Mouse (Mus musculus): ENCODE results near the gene Frmd4b.

Gene Frmd4b

DNA sequence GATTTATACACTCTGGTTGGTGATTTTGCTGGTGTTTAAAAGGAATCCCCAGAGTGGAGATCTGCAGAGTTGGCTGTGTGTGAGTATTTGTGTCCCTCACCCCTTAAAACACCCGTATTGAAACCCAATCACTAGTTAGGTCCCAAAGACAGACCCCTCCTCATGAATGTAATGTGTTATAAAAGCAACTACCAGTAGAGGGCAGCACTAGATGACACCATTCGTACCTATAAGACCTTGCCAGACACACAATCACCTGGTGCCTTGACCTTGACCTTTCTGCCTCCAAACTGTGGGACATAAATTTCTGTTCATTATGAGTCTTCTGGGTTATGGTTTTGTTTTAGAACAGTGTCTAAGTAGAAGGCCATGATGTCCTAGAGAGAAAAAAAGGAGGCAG lies 96.8 kb downstream of the Frmd4b start:
- DNase-seq (ENCODE audit: low spot score in 2 of 2): no peak

DNA sequence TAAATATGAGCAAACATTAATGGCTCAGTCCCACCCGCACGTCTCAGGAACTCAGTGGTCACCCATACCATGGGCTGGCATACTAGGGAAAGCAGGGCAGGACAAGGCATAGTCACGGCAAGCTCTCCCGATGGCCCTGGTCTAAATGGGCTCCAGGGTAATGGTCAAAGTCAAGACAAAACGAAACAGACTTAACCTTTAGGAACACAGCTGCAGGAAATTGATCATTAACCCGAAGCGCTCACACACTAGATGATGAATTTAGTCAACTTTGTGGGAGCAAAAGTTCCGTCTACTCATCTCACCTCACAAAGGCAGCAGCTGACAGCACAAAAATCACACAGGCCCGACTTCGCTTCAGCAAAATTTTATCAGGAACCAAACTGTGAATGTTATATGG lies 97.8 kb downstream of the Frmd4b start:
- no peak for DNase-seq (ENCODE audit: low spot score in 2 of 2)

DNA sequence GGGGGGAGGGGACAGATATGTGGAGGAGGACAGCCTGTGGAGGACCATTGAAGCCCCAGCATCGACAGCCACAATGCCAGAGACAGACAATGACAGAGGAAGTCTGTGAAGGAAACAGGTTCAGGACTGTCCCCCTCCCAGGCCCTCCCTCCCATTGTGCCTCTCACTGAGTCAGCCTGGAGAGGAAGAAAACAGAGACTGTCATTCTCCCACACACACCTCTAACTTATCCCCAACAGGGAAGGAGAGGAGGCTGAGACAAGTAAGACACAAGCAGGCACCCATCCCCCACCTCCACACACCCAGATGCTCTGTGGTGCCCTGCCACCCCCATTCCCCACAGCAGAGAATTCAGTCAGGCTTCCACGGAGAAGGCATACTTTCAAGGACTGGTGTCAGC lies 98.9 kb downstream of the Frmd4b start:
- DNase-seq (ENCODE audit: low spot score in 2 of 2): peak in 1 of 2 experiments; percentile 24

DNA sequence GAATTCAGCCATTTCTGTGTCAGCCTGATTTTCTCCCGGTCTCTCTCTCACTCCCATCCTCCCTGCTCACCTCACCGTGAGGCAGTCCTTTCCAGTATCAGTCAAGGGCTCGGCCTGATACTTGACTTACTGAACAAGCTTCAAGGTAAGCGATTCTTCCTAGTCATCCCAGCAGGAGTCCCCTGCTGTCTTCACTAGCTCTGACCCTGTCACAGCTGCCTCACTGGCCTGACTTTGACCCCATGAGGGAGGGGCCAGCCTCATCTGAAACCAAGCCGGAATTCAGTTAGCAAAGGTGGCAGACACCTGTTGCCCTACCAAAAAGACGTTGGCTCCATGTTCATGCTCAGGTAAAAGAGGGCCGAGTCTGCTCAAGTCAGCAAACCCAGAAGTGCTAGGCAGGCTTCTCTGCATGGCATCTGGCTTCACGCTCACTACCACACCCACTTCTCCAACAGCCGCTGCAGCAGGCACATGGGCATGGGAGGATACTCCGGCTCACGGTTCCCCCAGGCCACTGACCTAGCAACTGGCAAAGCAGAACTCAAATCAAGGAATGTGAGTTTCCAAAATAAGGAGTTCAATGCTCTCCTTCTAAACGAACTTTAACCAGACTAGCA lies 99.6 kb downstream of the Frmd4b start:
- DNase-seq (ENCODE audit: low spot score in 2 of 2): no peak

DNA sequence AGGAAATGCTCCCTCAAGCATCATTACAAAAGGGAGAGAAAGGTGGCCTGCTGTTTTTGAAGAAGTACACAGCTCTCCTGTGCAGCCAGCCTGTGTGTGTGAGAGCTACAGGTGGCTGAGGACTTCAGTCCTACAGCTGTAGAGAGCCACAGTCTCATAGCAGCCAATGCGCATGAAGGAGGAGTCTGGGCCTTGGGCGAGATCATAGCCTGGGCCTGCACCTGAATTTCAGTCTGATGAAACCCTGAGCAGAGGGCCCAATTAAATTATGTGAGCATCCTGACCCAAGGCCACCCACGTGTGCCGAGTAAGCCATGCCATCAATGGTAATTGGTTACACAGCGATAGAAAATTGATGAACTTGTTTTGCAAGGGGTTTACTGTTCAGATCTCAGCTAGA lies 100.4 kb downstream of the Frmd4b start:
- DNase-seq (ENCODE audit: low spot score in 2 of 2): no peak

DNA sequence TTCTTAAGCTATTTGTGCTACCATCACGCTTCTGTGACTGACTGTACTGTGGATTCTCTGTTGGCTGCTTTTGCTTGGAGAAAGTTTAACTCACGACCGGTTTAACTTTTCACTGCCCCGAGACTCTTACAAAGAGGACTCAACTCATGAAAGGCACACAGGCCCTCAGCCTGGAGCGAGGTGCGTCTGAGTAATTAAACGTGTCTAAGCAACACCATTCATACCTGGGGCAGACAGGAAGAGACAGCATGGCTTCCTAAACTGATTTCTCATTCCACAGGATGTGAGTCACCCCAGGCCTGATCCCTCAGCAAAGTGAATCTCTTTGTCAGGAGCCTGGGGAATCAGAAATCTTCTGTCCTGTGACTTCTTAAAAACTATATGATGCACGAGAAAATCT lies 106.6 kb downstream of the Frmd4b start:
- DNase-seq (ENCODE audit: low spot score in 2 of 2): no peak

DNA sequence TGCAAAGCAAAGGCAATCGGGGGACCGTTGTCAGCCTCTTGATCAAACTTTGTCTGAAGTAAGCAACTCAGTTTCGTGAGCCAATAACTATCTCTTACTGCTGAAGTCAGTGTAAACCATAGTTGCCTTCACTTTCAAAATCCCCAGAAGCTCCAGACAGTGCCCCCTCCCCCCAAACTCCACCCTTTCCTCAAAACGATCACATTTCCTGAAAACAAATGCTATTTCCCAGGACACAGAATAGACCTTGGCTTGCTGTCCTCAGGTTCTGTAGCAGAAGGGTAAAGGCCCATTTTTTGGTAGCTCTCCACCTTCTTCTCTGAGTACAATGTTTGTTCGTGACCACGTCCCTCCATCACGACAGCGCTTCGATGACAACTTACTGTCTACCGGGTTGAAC lies 107.9 kb downstream of the Frmd4b start:
- no peak for DNase-seq (ENCODE audit: low spot score in 2 of 2)

DNA sequence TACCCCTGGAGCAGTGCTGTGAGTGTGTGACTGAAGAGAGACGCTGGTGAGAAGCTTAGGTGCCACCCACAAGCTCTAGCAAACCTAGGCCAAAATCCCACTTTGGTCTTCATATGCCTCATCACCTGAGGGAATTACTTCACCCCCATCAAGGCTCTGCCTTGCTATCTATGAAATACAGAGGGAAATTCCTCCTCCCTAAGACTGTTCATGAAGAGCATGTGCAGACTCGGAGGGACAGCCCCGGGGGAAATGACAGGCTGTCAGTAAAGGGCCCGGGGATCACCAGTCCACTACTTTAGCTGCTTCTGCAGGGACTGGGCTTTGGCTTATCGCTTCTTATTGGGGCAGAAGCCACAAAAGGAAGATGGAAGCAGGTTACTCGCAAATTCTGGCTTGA lies 108.9 kb downstream of the Frmd4b start:
- DNase-seq (ENCODE audit: low spot score in 2 of 2): no peak

DNA sequence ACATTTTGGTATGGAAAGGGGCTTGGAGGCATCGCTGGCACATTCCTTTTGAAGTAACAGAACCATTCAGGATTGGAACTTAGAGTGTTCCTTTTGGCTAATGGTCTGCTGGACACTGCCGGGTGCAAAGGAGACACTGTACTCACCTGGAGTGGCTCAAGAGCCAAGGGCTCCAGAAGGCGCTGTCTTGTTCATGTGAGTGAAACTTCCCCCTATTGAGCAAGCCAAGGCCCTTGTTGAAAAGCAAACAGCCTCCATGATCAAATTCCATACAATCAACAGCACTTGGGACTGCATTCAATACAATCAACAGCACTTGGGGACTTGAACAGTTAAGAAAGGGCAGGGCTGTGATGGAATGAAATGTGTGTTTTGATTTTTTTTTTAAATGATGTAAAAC lies 109.4 kb downstream of the Frmd4b start:
- no peak for DNase-seq (ENCODE audit: low spot score in 2 of 2)

DNA sequence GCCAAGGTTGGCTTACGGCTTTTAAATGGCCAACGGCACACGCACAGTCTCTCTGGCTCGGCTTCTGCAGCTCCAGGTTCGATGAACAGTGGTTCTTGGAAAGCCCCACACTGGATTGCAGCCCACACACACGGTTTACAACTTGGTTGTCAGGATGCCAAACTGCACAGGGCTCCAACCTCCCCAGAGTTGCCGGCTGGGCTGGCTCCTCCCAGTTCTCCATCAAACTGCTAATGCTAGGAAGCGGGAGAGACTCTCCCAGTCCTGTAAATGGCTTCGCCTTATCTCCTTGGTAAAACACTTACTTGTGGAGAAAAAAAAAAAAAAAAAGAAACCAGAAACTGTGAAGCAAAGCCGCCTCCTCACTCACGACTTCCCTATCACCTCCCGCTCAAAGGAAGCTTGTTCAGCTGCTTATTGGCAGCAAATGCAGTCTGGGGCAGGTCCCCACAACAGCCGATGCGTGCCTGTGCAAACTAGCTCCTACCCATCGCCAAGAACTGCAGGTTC lies 111.1 kb downstream of the Frmd4b start:
- DNase-seq (ENCODE audit: low spot score in 2 of 2): peak; percentile 55 to 64

DNA sequence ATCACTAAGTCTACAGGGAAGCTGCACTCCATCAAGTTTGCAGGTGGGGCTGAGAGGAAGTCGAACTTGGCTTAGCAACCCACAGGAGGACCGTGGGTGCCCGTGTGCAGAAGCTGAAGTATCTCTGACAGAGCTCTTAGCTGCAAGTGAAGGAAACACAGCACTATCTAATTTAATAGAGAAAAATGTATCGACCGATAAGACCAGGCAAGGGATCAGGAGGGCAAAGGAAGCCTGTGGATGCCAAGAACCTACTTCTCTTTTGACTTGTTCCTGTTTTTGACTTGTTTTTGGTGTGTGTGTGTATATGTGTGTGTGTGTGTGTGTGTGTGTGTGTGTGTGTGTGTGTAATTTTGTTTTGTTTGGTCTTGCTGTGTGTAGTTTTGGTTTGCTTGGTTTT lies 112.7 kb downstream of the Frmd4b start:
- no peak for DNase-seq (ENCODE audit: low spot score in 2 of 2)

DNA sequence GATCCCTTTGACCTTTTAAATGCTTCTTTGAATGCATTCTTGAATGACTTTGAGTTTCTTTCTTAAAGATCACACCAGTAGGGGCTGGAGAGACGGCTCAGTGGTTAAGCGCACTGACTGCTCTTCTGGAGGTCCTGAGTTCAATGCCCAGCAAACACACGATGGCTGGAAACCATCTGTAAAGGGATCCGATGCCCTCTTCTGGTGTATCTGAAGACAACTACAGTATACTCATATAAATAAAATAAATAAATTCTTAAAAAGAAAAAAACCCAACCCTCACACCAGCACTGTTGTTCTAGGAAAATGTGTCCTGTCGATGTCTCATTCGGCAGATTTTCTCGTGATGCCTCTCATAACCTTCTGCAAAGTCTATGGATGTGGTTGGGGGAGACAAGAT lies 116.3 kb downstream of the Frmd4b start:
- no peak for DNase-seq (ENCODE audit: low spot score in 2 of 2)

DNA sequence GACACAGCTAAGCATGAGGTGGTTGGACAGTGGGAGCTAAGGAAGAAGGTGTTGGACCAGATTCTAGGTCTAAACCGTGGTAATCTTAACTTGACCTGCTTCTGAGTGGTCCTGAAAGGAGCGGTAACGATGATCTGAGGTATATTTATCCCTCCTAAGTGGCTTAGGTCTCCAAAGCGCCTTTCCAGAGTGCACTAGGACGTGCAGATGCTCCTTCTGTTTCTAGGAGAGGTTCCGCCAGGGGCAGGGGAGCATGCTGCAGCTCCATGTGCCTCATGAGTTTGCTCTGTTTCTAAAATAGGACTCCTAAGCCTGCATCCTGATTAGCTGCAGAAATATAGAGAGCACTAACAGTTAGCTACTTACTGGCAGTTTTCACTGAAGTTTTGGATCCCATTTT lies 117.1 kb downstream of the Frmd4b start:
- no peak for DNase-seq (ENCODE audit: low spot score in 2 of 2)

DNA sequence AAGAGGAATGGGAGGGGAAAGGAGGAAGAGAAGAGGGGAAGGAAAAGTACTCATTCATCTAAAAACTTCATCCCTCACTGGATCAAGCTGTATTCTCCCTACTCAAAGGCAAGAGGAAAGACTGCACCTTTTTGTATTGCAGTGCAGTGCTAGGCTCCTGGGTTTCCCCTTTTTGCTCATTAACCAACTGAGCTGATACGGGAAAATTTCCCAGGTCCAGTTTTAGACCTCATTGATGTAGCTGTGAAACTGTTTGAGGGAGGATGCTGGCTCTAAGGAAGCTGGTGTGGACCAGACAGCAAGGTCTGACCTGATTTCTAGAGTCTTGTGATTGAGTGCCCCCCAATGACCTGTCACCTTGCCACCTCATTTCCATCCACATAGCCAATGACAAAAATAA lies 121.3 kb downstream of the Frmd4b start:
- no peak for DNase-seq (ENCODE audit: low spot score in 2 of 2)

DNA sequence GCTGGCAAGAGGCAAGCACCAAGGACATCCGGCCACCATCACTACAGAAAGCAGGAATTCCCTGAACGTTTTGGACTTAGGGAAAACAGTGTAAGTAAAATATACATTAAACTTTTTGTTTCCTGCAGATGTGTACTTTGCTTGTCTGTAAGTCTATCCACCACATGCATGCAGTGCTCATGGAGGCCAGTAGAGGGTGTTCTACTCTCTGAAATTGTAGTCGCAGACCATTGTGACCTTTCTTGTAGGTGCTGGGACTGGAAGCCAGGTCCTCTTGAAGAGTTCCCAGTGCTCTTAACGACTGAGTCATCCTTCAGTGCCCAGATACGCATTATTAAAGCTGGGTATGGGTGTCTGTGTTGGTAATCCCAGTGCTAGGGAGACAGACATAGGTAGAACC lies 126.3 kb downstream of the Frmd4b start:
- no peak for DNase-seq (ENCODE audit: low spot score in 2 of 2)

DNA sequence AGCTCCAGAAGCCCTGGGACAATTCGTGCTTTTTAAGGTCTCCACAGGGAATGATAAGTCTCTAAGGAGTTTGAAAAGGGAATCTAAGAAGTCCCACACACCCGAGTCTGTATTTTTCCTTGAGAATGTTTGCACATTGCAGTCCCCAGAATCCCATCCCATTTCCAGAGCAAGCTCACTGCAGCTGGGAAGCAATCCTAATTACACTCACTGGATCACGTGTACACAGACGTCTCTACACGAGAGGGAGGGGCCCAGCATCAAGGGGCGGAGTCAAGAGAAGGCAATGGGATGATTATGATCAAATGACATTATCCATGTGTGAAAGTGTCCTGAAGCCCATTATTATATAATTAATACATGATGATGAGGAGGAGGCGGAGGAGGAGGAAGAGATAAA lies 128.5 kb downstream of the Frmd4b start:
- DNase-seq (ENCODE audit: low spot score in 2 of 2): no peak

DNA sequence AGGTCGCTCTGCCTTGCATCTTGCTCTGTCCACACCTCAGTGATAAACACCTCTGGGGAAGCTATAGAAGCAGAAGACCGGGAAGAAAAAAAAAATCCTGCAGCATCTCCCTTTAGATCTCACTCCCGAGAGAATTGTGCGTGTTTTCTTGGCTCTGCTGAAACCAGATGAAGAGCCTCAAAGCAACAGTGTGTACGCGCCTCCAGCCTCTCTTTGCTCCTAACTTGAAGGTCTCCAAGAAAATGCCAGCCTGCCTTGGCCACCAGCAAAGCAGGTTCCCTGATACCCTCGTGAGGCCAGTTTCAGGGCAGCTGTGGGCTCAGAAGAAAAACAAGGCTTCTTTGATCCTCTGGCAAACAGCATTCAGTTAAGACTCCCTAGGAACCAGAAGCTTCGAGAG lies 129.1 kb downstream of the Frmd4b start:
- no peak for DNase-seq (ENCODE audit: low spot score in 2 of 2)

DNA sequence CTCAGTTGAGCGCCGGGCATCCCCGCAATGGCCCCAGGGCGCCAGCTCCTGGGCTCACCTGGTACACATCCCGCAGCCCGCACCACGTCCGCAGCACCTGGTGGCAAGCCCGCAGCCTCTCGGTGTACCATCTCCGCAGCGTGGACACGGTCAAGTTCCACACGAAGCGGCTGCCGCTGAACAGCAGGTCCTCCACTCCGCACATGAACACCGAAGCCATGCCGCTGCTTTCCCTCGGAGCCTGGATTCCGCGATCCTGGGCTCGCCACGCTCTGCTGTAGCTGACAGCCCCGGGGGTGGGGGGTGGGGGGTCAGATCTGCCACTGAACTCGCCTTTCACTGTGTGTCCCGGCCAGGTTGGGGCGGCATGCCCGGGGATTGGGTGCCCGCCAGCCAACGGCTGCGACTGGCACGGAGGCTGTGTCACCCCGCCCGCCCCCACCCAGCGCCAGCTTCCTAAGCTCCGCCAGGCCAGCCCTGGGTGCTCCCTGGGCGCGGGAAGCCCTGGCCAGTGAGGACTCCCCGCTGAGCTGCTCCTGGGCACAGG lies 129.7 kb downstream of the Frmd4b start:
- DNase-seq (ENCODE audit: low spot score in 2 of 2): peak; percentile 30 to 38

DNA sequence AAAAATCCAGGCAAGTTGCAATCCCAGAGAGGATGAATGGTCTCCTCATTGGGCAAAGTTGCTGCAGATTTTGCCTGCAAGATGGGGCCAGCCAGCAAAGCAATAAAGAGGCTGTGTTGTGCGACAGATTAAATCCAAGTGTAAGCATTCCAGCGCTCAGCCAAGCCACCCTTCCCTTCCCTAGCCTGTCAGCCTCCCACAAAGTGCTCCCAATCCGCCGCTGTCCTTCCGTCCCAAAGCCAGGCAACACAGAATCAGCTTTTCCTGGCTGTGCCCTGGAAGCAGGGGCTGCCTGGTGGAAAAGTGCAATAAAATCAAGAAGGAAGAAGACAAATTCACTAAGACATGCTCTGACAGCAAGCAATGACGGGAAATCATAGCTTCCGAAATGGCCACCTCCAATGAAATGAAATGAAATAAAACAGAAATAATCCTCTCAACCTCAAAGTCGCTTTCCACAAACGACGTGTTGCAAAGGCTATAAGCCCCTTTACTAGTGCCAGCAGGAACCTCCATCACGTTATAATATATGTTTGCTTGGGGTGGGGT lies 130.5 kb downstream of the Frmd4b start:
- no peak for DNase-seq (ENCODE audit: low spot score in 2 of 2)

DNA sequence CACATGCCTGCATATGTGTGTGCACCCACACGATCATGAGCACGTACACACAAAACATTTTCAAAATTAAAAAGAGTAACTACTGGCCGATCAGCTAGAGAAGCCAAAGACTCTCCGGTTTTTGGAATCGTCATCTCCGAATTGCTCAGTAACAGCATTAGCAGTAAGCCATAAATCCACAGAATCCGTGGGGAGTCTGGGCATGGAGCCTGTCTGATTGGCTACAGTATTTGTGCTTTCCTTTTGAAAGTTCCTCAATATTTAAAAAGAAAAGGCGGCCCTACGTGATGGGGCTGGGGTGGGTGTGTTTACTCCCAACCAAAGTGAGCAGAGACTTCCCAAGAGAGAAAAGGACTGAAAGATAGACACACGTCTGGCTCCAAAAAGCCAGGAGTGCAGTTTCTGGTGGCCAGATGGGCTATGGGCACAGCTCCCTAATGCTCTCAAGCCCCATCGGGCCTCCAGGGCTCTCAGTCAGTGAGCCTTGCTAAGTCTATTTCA lies 131.4 kb downstream of the Frmd4b start:
- no peak for DNase-seq (ENCODE audit: low spot score in 2 of 2)

DNA sequence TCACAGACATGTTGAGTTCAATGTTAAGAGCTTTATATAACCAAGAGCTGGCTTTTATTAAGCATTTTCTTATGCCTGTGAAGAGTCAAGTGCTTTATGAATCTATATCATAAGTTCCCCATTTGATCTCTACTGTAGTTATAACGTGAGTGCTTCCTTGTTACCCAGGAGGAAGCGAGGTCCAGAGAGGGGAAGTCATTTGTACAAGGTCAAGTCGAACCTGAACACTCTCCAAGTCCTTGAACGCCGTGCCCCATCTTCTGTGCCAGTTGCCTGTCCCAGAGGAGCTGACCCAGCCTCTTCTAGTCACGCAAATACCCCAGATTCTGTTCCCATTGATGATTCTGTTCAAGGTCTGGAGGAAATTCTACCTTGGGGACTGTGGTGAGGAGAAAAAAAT lies 135.4 kb downstream of the Frmd4b start:
- DNase-seq (ENCODE audit: low spot score in 2 of 2): no peak

DNA sequence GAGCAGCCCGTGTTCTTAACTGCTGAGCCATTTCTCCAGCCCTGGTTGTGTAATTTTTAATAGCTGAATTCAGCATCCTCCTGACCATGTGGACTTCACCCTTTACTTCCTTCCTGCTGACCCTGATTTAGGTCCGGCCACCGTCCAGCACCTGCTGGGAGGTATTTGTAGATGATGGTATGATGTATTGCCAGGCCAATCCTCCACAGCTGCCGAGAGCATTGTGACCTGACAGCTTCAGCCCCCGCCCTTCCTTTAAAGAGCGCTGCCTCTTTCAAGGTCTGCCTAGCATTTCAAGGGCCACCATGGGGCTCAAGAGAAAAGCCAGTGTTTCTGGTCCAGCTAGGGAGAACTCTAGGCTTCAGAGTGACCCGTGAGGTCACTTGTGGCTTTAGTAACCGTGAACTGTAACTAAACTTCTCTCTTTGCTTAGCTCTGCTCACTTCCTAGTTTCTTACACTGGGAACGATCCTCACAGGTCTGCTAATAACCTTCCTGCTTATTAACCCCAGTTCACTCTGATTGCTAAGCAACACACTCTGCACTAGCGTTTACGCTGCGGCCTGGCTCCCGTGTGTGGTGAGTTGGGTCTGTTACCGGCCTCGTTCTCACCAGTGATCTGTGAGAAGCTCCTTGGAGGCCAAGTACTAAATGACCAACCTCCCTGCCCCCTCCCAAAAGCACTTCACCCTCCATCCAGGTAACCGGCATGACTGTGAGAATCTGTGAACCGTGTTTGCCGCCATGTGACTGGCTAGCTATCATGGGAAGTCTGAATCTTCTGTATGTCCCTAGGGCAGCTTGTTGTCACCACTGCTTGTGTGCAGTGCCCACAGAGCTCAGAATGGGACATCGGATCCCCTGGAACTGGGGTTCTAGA lies 138.1 kb downstream of the Frmd4b start:
- no peak for DNase-seq (ENCODE audit: low spot score in 2 of 2)

DNA sequence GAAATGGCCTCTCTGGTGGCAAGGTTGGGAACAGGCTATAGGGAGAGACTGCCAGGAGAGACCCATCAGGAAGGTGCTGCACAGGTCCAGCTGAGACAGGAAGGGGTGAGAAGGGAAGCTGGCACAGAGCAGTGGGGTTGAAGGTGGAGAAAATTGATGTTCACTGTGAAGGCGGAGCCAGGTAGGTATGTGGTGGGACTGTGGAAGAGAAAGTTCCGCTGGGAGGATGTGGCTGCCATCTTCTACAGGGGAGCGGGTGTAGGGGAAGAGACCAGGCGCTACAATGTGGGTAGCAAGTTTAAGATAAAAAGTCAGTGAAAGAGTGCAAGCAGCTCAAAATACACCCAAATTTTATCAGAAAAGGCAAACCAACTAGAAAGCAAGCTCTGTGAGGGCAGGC lies 143.7 kb downstream of the Frmd4b start:
- DNase-seq (ENCODE audit: low spot score in 2 of 2): no peak
